Mouse (Mus musculus) liver, postnatal 0 days (tissue): ENCODE results near the gene Sgcb.

Source experiments
- CTCF ChIP-seq: sonication (generic); IDR thresholded peaks from 2 replicates; pipeline ENCODE4 v1.5.1; 2016; ENCODE audit warnings: antibody characterized with exemption, low read depth
- EP300 ChIP-seq: IDR thresholded peaks from 2 replicates; pipeline ENCODE4 v1.6.1; 2016; ENCODE audit warnings: antibody characterized with exemption, low read depth, mild to moderate bottlenecking

DNA sequence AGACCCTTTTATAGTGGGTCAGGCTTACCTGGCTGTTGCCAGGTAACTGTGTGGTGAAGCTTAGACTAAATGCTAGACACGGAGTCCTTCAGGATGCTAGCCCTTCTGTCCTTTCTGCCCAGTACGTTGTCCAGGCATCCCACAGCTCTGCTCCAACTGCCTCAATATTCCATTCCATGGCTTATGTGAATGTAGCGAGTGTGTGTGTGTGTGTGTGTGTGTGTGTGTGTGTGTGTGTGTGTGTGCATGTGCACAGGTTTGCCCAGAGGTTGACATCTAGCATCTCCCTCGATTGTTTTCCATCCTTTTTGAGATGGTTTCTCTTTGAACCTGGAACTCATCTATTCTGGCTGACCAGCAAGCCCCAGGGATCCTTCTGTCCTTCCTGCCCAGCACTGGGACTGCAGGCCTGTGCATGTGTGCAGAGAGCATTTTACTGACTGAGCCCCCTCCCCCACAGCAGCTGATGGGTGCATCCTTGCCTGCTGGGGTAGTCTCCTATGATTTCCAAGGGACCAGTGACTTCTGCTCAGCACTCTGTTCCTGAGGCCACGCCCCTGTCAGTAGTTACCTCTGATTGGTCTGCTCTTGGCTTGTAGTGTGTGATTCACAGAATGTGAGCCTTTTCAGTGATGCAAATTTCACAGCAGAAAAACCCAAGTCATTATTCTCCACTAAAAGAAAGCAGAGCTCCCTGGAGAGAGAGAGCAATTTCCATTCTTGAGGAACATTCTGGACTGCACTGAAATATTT is 48.5 kb downstream of the Sgcb start:
- TF ChIP-seq CTCF (no peak), EP300 (no peak)
